In genomic region chr11:70019495-70020021, GRCm38 (mm10) we compare ENCODE assay signal across 11 mouse cellular contexts. TPM values are rescaled to one million over a fixed set of nuclear protein-coding genes. Genes with fewer than 3 reads are reported as not detected.
DNase-seq lines count a peak whose midpoint lies in the region; ATAC-seq and TF ChIP-seq lines count a peak whose summit lies in the region.
"Had no signal": no experiment of that assay in that cellular context is flagged by ENCODE, and none has a peak within 500 bp of the region (broad histone marks: within the 10 kb centered on the region; RNA-seq: fewer than 3 reads in every experiment).

No protein-coding gene starts in this region.

- no peaks in the 10 kb centered on the region for H3K27me3 ChIP-seq in kidney, embryonic 15.5 days
- no peaks in the 10 kb centered on the region for H3K27me3 ChIP-seq in embryonic facial prominence, embryonic 13.5 days
- no peaks in the 10 kb centered on the region for H3K27me3 ChIP-seq in hindbrain, embryonic 14.5 days (ENCODE audit: control insufficient read depth, insufficient read depth, low read length)
- H3K27me3 ChIP-seq in midbrain, postnatal 0 days (ENCODE audit: insufficient read depth, low read length), result no peaks in the 10 kb centered on the region

- peak overlapping the region; percentile 69 for H3K4me3 ChIP-seq in kidney, embryonic 15.5 days (replicated peaks)
- H3K4me3 ChIP-seq in embryonic facial prominence, embryonic 13.5 days, result peak overlapping the region; percentile 69
- H3K4me3 ChIP-seq in hindbrain, embryonic 14.5 days (replicated peaks; ENCODE audit: low read length), result peak overlapping the region; percentile 81
- peak overlapping the region; percentile 63 for H3K4me3 ChIP-seq in midbrain, postnatal 0 days (ENCODE audit: low read depth, low read length)

- H3K4me1 ChIP-seq in kidney, embryonic 15.5 days, result peaks cover 82% of the 10 kb centered on the region
- H3K4me1 ChIP-seq in embryonic facial prominence, embryonic 13.5 days, result peaks cover 69% of the 10 kb centered on the region
- peaks cover 58% of the 10 kb centered on the region for H3K4me1 ChIP-seq in hindbrain, embryonic 14.5 days (replicated peaks; ENCODE audit: control insufficient read depth, insufficient read depth, low read length)
- peaks cover 22% of the 10 kb centered on the region for H3K4me1 ChIP-seq in midbrain, postnatal 0 days (ENCODE audit: insufficient read depth, low read length)

- peak overlapping the region; percentile 85; the same call in 1 of the 2 replicates for H3K9ac ChIP-seq in kidney, embryonic 15.5 days
- peak overlapping the region; percentile 88 for H3K9ac ChIP-seq in embryonic facial prominence, embryonic 13.5 days
- peak overlapping the region; percentile 94 for H3K9ac ChIP-seq in hindbrain, embryonic 14.5 days
- peak overlapping the region; percentile 80 for H3K9ac ChIP-seq in midbrain, postnatal 0 days (replicated peaks; ENCODE audit: low read length, poor library complexity, severe bottlenecking)

- 20% methylated on average over 2 of the region's 2 CpGs for WGBS in kidney, embryonic 15.5 days
- 0% methylated on average over 1 of the region's 2 CpGs for WGBS in embryonic facial prominence, embryonic 13.5 days
- 10% methylated on average over 2 of the region's 2 CpGs for WGBS in hindbrain, embryonic 14.5 days
- WGBS in midbrain, postnatal 0 days, result 14% methylated on average over 2 of the region's 2 CpGs

- DNase-seq in kidney, postnatal 4 days, result no peak
- no peak for DNase-seq in hindbrain, embryonic 14.5 days (ENCODE audit: low spot score)
- DNase-seq in midbrain, postnatal 0 days (ENCODE audit: low spot score), result no peak
- no peak for DNase-seq in right cerebral cortex, postnatal 14 days
- DNase-seq in adrenal gland, adult 18-20 months (ENCODE audit: low spot score in 2 of 2), result no peak
- DNase-seq in kidney, postnatal 36 days, result no peak
- DNase-seq: gastrocnemius, postnatal 36 days; spleen, adult 18-20 months had no signal

- ATAC-seq in kidney, embryonic 15.5 days (replicated peaks; ENCODE audit: low FRiP score), result no peak
- ATAC-seq in embryonic facial prominence, embryonic 13.5 days (ENCODE audit: insufficient number of reproducible peaks, insufficient read depth, low FRiP score, low TSS enrichment, low read depth), result no peak
- ATAC-seq in hindbrain, embryonic 14.5 days (ENCODE audit: low FRiP score), result no peak
- ATAC-seq in midbrain, postnatal 0 days (ENCODE audit: low FRiP score), result no peak

- H3K4me2 ChIP-seq in kidney, embryonic 15.5 days, result peak overlapping the region; percentile 91
- peak overlapping the region; percentile 85 for H3K4me2 ChIP-seq in embryonic facial prominence, embryonic 13.5 days
- peak overlapping the region; percentile 90 for H3K4me2 ChIP-seq in hindbrain, embryonic 14.5 days (replicated peaks)
- H3K4me2 ChIP-seq in midbrain, postnatal 0 days (ENCODE audit: low read depth, low read length, poor library complexity, severe bottlenecking), result peak overlapping the region; percentile 87

- TF ChIP-seq CTCF in midbrain, postnatal 0 days (IDR thresholded peaks at IDR 0.05), result no peak

- H3K27ac ChIP-seq in kidney, embryonic 15.5 days, result peak overlapping the region; percentile 92
- peak overlapping the region; percentile 95 for H3K27ac ChIP-seq in embryonic facial prominence, embryonic 13.5 days
- H3K27ac ChIP-seq in hindbrain, embryonic 14.5 days, result peak overlapping the region; percentile 95
- peak overlapping the region; percentile 96 for H3K27ac ChIP-seq in midbrain, postnatal 0 days (ENCODE audit: low read depth, low read length)

- H3K36me3 ChIP-seq in kidney, embryonic 15.5 days, result no peaks in the 10 kb centered on the region
- H3K36me3 ChIP-seq in embryonic facial prominence, embryonic 13.5 days, result no peaks in the 10 kb centered on the region
- no peaks in the 10 kb centered on the region for H3K36me3 ChIP-seq in hindbrain, embryonic 14.5 days (replicated peaks; ENCODE audit: control insufficient read depth, insufficient read depth)
- H3K36me3 ChIP-seq in midbrain, postnatal 0 days (ENCODE audit: insufficient read depth, low read length), result no peaks in the 10 kb centered on the region
- H3K36me3 ChIP-seq: G1E had no signal

- H3K9me3 ChIP-seq in kidney, embryonic 15.5 days (replicated peaks), result no peaks in the 10 kb centered on the region
- no peaks in the 10 kb centered on the region for H3K9me3 ChIP-seq in embryonic facial prominence, embryonic 13.5 days
- no peaks in the 10 kb centered on the region for H3K9me3 ChIP-seq in hindbrain, embryonic 14.5 days (ENCODE audit: control insufficient read depth, low read length)
- no peaks in the 10 kb centered on the region for H3K9me3 ChIP-seq in midbrain, postnatal 0 days (ENCODE audit: low read length)
- H3K9me3 ChIP-seq: G1E had no signal

RNA-seq across cellular contexts. Expression of gene Dlg4, which starts 2.8 kb away (rescaled TPM):
- polyA plus RNA-seq in kidney, embryonic 15.5 days (2015; fragmentation: Nextera tagmentation; extraction: Ambion mirVana), result 12.9 and 15.2 TPM in 2 replicates
- polyA plus RNA-seq in embryonic facial prominence, embryonic 13.5 days (2015; fragmentation: Nextera tagmentation; extraction: Ambion mirVana), result 13.1 and 13.5 TPM in 2 replicates
- 25.6 and 26.6 TPM in 2 replicates for polyA plus RNA-seq in hindbrain, embryonic 14.5 days (2014; fragmentation: Nextera tagmentation; extraction: Ambion mirVana)
- 256 and 269 TPM in 2 replicates for total RNA-seq in midbrain, postnatal 0 days (2014; rRNA removed)
- polyA plus RNA-seq in midbrain, postnatal 0 days (2015; fragmentation: Nextera tagmentation; extraction: Ambion mirVana), result 16.1 and 18.1 TPM in 2 replicates
- 10 to 100 TPM; 24.6 to 33.0 TPM for total RNA-seq in adrenal gland, adult 18-20 months (2021)

RNA-seq across cellular contexts. Expression of gene Acadvl, which starts 4.3 kb away (rescaled TPM):
- polyA plus RNA-seq in kidney, embryonic 15.5 days (2015; fragmentation: Nextera tagmentation; extraction: Ambion mirVana), result 78.1 and 83.0 TPM in 2 replicates
- 78.2 and 82.3 TPM in 2 replicates for polyA plus RNA-seq in embryonic facial prominence, embryonic 13.5 days (2015; fragmentation: Nextera tagmentation; extraction: Ambion mirVana)
- 49.9 and 56.1 TPM in 2 replicates for polyA plus RNA-seq in hindbrain, embryonic 14.5 days (2014; fragmentation: Nextera tagmentation; extraction: Ambion mirVana)
- total RNA-seq in midbrain, postnatal 0 days (2014; rRNA removed), result 35.9 and 42.7 TPM in 2 replicates
- polyA plus RNA-seq in midbrain, postnatal 0 days (2015; fragmentation: Nextera tagmentation; extraction: Ambion mirVana), result 62.1 and 64.2 TPM in 2 replicates
- 1,000 to 10,000 TPM in 1 of 2 experiments, 100 to 1,000 TPM in 1; 522 to 1,041 TPM for total RNA-seq in adrenal gland, adult 18-20 months (2021)

RNA-seq across cellular contexts. Expression of gene Dvl2, which starts 19.2 kb away (rescaled TPM):
- polyA plus RNA-seq in kidney, embryonic 15.5 days (2015; fragmentation: Nextera tagmentation; extraction: Ambion mirVana), result 38.2 and 43.2 TPM in 2 replicates
- 55.0 and 56.8 TPM in 2 replicates for polyA plus RNA-seq in embryonic facial prominence, embryonic 13.5 days (2015; fragmentation: Nextera tagmentation; extraction: Ambion mirVana)
- 17.9 and 20.9 TPM in 2 replicates for polyA plus RNA-seq in hindbrain, embryonic 14.5 days (2014; fragmentation: Nextera tagmentation; extraction: Ambion mirVana)
- 31.5 and 33.3 TPM in 2 replicates for total RNA-seq in midbrain, postnatal 0 days (2014; rRNA removed)
- polyA plus RNA-seq in midbrain, postnatal 0 days (2015; fragmentation: Nextera tagmentation; extraction: Ambion mirVana), result 19.0 and 20.0 TPM in 2 replicates
- total RNA-seq in adrenal gland, adult 18-20 months (2021), result 10 to 100 TPM; 13.8 to 14.9 TPM

RNA-seq across cellular contexts. Expression of gene Phf23, which starts 24.0 kb away (rescaled TPM):
- polyA plus RNA-seq in kidney, embryonic 15.5 days (2015; fragmentation: Nextera tagmentation; extraction: Ambion mirVana), result 75.8 and 78.8 TPM in 2 replicates
- 87.8 and 93.3 TPM in 2 replicates for polyA plus RNA-seq in embryonic facial prominence, embryonic 13.5 days (2015; fragmentation: Nextera tagmentation; extraction: Ambion mirVana)
- 38.0 and 38.4 TPM in 2 replicates for polyA plus RNA-seq in hindbrain, embryonic 14.5 days (2014; fragmentation: Nextera tagmentation; extraction: Ambion mirVana)
- total RNA-seq in midbrain, postnatal 0 days (2014; rRNA removed), result 42.4 and 45.2 TPM in 2 replicates
- 37.6 and 40.0 TPM in 2 replicates for polyA plus RNA-seq in midbrain, postnatal 0 days (2015; fragmentation: Nextera tagmentation; extraction: Ambion mirVana)
- 10 to 100 TPM; 51.5 to 57.5 TPM for total RNA-seq in adrenal gland, adult 18-20 months (2021)

RNA-seq across cellular contexts. Expression of gene Gabarap, which starts 28.6 kb away (rescaled TPM):
- polyA plus RNA-seq in kidney, embryonic 15.5 days (2015; fragmentation: Nextera tagmentation; extraction: Ambion mirVana), result 447 and 450 TPM in 2 replicates
- 511 and 542 TPM in 2 replicates for polyA plus RNA-seq in embryonic facial prominence, embryonic 13.5 days (2015; fragmentation: Nextera tagmentation; extraction: Ambion mirVana)
- polyA plus RNA-seq in hindbrain, embryonic 14.5 days (2014; fragmentation: Nextera tagmentation; extraction: Ambion mirVana), result 624 and 628 TPM in 2 replicates
- 197 and 226 TPM in 2 replicates for total RNA-seq in midbrain, postnatal 0 days (2014; rRNA removed)
- 501 and 511 TPM in 2 replicates for polyA plus RNA-seq in midbrain, postnatal 0 days (2015; fragmentation: Nextera tagmentation; extraction: Ambion mirVana)
- 100 to 1,000 TPM; 436 to 473 TPM for total RNA-seq in adrenal gland, adult 18-20 months (2021)
